Mouse (Mus musculus) neural tube, embryonic 14.5 days (tissue): ENCODE measurements around the gene 3110040M04Rik. TPM values are rescaled to one million over a fixed set of nuclear protein-coding genes. Genes with fewer than 3 reads are reported as not detected.
A peak's percentile ranks its signal among the peaks of the same experiment; 100 is the strongest.
"Not testable (repeated sequence)": the region's sequence is repeated elsewhere in the genome, so short reads cannot be mapped to it uniquely, and the experiment has no call there.

Source experiments
- ATAC-seq: fragments of 200-750 bp; cut with Nextera tagmentation; 2 replicates; pipeline ENCODE4 v1.8.0; 2017; ENCODE audit warnings: low read depth, mild to moderate bottlenecking, moderate TSS enrichment, moderate library complexity
- H3K27ac ChIP-seq: fragments of 300-500 bp; sonication (generic); 2 replicates; pipeline ENCODE4 v1.5.1; 2014; ENCODE audit warnings: low read depth, mild to moderate bottlenecking, control low read depth, low read length, moderate library complexity, mixed read lengths
- H3K27me3 ChIP-seq: fragments of 300-500 bp; sonication (generic); 2 replicates; pipeline ENCODE4 v1.6.1; 2014; ENCODE audit warnings: low read length; ENCODE audit not compliant: control insufficient read depth, insufficient read depth
- H3K36me3 ChIP-seq: fragments of 300-500 bp; sonication (generic); 2 replicates; pipeline ENCODE4 v1.6.1; 2014; ENCODE audit warnings: low read length, mixed read lengths; ENCODE audit not compliant: control insufficient read depth, insufficient read depth
- H3K4me1 ChIP-seq: fragments of 300-500 bp; sonication (generic); 2 replicates; pipeline ENCODE4 v1.6.1; 2014; ENCODE audit warnings: low read length; ENCODE audit not compliant: control insufficient read depth, insufficient read depth
- H3K4me2 ChIP-seq: fragments of 300-500 bp; sonication (generic); 2 replicates; pipeline ENCODE4 v1.6.1; 2014; ENCODE audit warnings: mild to moderate bottlenecking, low read depth, low read length, control low read depth
- H3K4me3 ChIP-seq: fragments of 300-500 bp; sonication (generic); 2 replicates; pipeline ENCODE4 v1.5.1; 2014; ENCODE audit warnings: low read depth, low read length, control low read depth, mixed read lengths
- H3K9ac ChIP-seq: fragments of 300-500 bp; sonication (generic); replicated peaks from 2 replicates; pipeline ENCODE4 v1.6.1; 2014; ENCODE audit warnings: low read depth, mild to moderate bottlenecking, control low read depth, low read length, mixed read lengths
- H3K9me3 ChIP-seq: fragments of 300-500 bp; sonication (generic); 2 replicates; pipeline ENCODE4 v1.6.1; 2016; ENCODE audit warnings: low read length; ENCODE audit not compliant: control insufficient read depth
- WGBS: fragments of 180-500 bp; shearing (Covaris S2); extraction: QIAGEN DNeasy Blood & Tissue Kit; methylation state at CpG from one replicate; pipeline ENCODE4 v1.1.7; 2014; 5-methylcytosine and 5-hydroxymethylcytosine counted together
- polyA plus RNA-seq: library from polyadenylated mRNA; unstranded; fragments of >200 nt; fragmentation: Nextera tagmentation; extraction: Ambion mirVana; gene quantifications from 2 replicates; pipeline ENCODE4 v1.2.1, GENCODE M21; 2014

The 3110040M04Rik gene
- polyA plus RNA-seq, 1 experiment from 2014 or later = not detected

- H3K27ac ChIP-seq, H3K9me3 ChIP-seq, H3K27me3 ChIP-seq, H3K4me3 ChIP-seq, H3K4me2 ChIP-seq, H3K4me1 ChIP-seq, H3K9ac ChIP-seq, H3K36me3 ChIP-seq: not testable (repeated sequence)
- 64% methylated on average over 3 of the region's 5 CpGs for WGBS
- ATAC-seq = peak; percentile 68; the same call in 1 of the 2 replicates
Measured at GRCm38 (mm10) chr1:151208493-151208892, 4.6 kb downstream of the 3110040M04Rik start.

GRCm38 (mm10) chr1:151208944-151209343 lies 5.0 kb downstream of the 3110040M04Rik start:
- not testable (repeated sequence) for H3K27ac ChIP-seq, H3K36me3 ChIP-seq, H3K4me2 ChIP-seq, H3K27me3 ChIP-seq, H3K9ac ChIP-seq, H3K4me3 ChIP-seq, H3K4me1 ChIP-seq, ATAC-seq, H3K9me3 ChIP-seq

GRCm38 (mm10) chr1:151209824-151210355 lies 6.0 kb downstream of the 3110040M04Rik start, which contains the start of gene Gm47996:
Gm47996 (plus strand) TSS chr1:151210131.
- not testable (repeated sequence) for H3K4me1 ChIP-seq, H3K9ac ChIP-seq, H3K27ac ChIP-seq, H3K9me3 ChIP-seq, H3K36me3 ChIP-seq, H3K4me3 ChIP-seq, H3K27me3 ChIP-seq, H3K4me2 ChIP-seq, ATAC-seq
- 90% methylated on average over 4 of the region's 8 CpGs for WGBS

- not testable (repeated sequence) for H3K36me3 ChIP-seq, ATAC-seq, H3K9me3 ChIP-seq, H3K9ac ChIP-seq, H3K4me2 ChIP-seq, H3K27ac ChIP-seq, H3K27me3 ChIP-seq, H3K4me1 ChIP-seq, H3K4me3 ChIP-seq
- WGBS = 90% methylated on average over 5 of the region's 5 CpGs
Measured at GRCm38 (mm10) chr1:151211666-151212065, 7.7 kb downstream of the 3110040M04Rik start.

GRCm38 (mm10) chr1:151214862-151215261 lies 10.9 kb downstream of the 3110040M04Rik start:
- H3K27ac ChIP-seq = no peak overlapping the region
- no peak overlapping the region for H3K4me3 ChIP-seq
- no peaks in the 10 kb centered on the region for H3K27me3 ChIP-seq
- H3K9me3 ChIP-seq = no peaks in the 10 kb centered on the region
- no peaks in the 10 kb centered on the region for H3K36me3 ChIP-seq
- H3K4me2 ChIP-seq = no peak overlapping the region
- 85% methylated on average over 2 of the region's 2 CpGs for WGBS
- no peaks in the 10 kb centered on the region for H3K4me1 ChIP-seq
- ATAC-seq = no peak
- H3K9ac ChIP-seq = no peak overlapping the region

GRCm38 (mm10) chr1:151215985-151216384 lies 12.1 kb downstream of the 3110040M04Rik start:
- no peak overlapping the region for H3K4me3 ChIP-seq
- H3K4me2 ChIP-seq = no peak overlapping the region
- WGBS = 48% methylated on average over 1 of the region's 1 CpGs
- no peaks in the 10 kb centered on the region for H3K4me1 ChIP-seq
- H3K36me3 ChIP-seq = no peaks in the 10 kb centered on the region
- H3K27ac ChIP-seq = no peak overlapping the region
- no peaks in the 10 kb centered on the region for H3K27me3 ChIP-seq
- ATAC-seq = no peak
- H3K9ac ChIP-seq = no peak overlapping the region
- no peaks in the 10 kb centered on the region for H3K9me3 ChIP-seq

- Histone ChIP-seq H3K4me2 (no peak overlapping the region), H3K36me3 (no peaks in the 10 kb centered on the region), H3K9ac (no peak overlapping the region), H3K9me3 (no peaks in the 10 kb centered on the region), H3K27ac (no peak overlapping the region), H3K4me3 (no peak overlapping the region), H3K4me1 (no peaks in the 10 kb centered on the region), H3K27me3 (no peaks in the 10 kb centered on the region)
- WGBS = 61% methylated on average over 3 of the region's 3 CpGs
- ATAC-seq = no peak
Measured at GRCm38 (mm10) chr1:151216417-151216816, 12.5 kb downstream of the 3110040M04Rik start.

- H3K4me3 ChIP-seq = no peak overlapping the region
- H3K27me3 ChIP-seq = no peaks in the 10 kb centered on the region
- no peak overlapping the region for H3K9ac ChIP-seq
- H3K4me2 ChIP-seq = no peak overlapping the region
- no peak overlapping the region for H3K27ac ChIP-seq
- no peaks in the 10 kb centered on the region for H3K4me1 ChIP-seq
- H3K36me3 ChIP-seq = no peaks in the 10 kb centered on the region
- 90% methylated on average over 5 of the region's 5 CpGs for WGBS
- H3K9me3 ChIP-seq = no peaks in the 10 kb centered on the region
- no peak for ATAC-seq
Measured at GRCm38 (mm10) chr1:151219045-151219444, 15.1 kb downstream of the 3110040M04Rik start.

GRCm38 (mm10) chr1:151220098-151220497 lies 16.2 kb downstream of the 3110040M04Rik start:
- Histone ChIP-seq H3K27ac (no peak overlapping the region), H3K4me2 (no peak overlapping the region), H3K27me3 (no peaks in the 10 kb centered on the region), H3K9ac (no peak overlapping the region), H3K4me3 (no peak overlapping the region), H3K36me3 (no peaks in the 10 kb centered on the region), H3K9me3 (no peaks in the 10 kb centered on the region), H3K4me1 (no peaks in the 10 kb centered on the region)
- no peak for ATAC-seq
- WGBS = 71% methylated on average over 7 of the region's 7 CpGs
